In the genomic region with DNA sequence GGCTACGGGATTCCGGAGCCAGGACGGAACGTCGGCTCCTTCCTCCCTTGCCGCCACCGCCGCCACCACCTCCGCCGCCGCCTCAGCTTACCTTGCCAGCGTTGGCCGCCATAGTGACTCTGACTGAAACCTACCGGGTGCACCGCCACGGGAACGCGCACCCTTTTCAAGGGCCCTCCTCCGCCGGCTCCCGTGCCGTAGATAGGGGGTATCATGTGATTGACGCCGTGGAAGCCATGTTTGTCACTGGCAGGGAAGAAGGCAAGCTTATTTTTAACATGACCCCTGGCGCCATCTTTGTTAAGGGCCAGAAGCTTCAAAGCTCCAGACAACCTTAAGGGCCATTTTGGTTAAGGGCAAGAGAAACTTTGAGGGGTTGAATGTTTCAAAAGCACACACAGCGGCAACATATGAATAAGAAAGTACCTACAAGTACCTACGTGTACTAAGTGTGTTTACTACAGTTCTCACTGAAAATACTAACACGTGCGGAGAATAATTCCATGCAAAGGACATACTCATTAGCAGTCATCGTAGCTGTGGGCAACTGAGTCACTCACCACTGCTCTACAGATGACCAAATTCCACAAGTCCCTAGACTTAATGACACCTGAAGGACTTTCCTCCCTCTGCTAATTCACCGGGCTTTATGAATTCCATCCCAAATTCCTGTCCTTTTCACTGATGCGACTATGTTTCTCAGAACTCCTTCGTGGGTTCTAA, we compare ENCODE assay signal across 8 mouse cellular contexts. TPM values are rescaled to one million over a fixed set of nuclear protein-coding genes. Genes with fewer than 3 reads are reported as not detected.
DNase-seq lines count a peak whose midpoint lies in the region; ATAC-seq lines count a peak whose summit lies in the region.

Slmap (minus strand) TSS at position 175 of the 723 bp plus-strand sequence.

- H3K4me1 ChIP-seq in intestine, embryonic 14.5 days (replicated peaks; ENCODE audit: control insufficient read depth, insufficient read depth, low read length) = peaks cover 26% of the 10 kb centered on the region

- H3K27ac ChIP-seq in intestine, embryonic 14.5 days (ENCODE audit: low read depth) = peak within 1 kb of the TSS; percentile 65; the same call in 1 of the 2 replicates

- H3K36me3 ChIP-seq in intestine, embryonic 14.5 days (ENCODE audit: control insufficient read depth, insufficient read depth, low read length) = no peaks in the 10 kb centered on the region

- peak; percentile 98 to 99 for DNase-seq in adrenal gland, adult 18-20 months (ENCODE audit: low spot score in 2 of 2)
- peak; percentile 99 for DNase-seq in embryo, embryonic 11 days
- peak; percentile 96 for DNase-seq in gastrocnemius, postnatal 25 days
- peak; percentile 99 for DNase-seq in intestine, embryonic 14.5 days (ENCODE audit: low spot score)
- DNase-seq in left cerebral cortex, postnatal 14 days (ENCODE audit: low spot score in 2 of 2) = peak; percentile 99 to 100
- peak; percentile 99 for DNase-seq in mesoderm, embryonic 11.5 days (ENCODE audit: low read depth, low spot score)
- peak; percentile 96 to 98 for DNase-seq in right cerebral cortex, postnatal 36 days (ENCODE audit: low spot score in 2 of 2)
- DNase-seq in yolk sac, embryonic 10.5 days (ENCODE audit: low spot score) = peak; percentile 98

- no peaks in the 10 kb centered on the region for H3K9me3 ChIP-seq in intestine, embryonic 14.5 days (ENCODE audit: control insufficient read depth, low read length)

- intact Hi-C loops in left cerebral cortex, postnatal 14 days (cut with DNase I) = loop anchor here (5.0 kb wide), 3 partner anchors 42 to 102 kb away; partner anchors contain the start of gene Arf4

- H3K4me3 ChIP-seq in intestine, embryonic 14.5 days (ENCODE audit: low read depth, low read length) = peak within 1 kb of the TSS; percentile 95

- ATAC-seq in intestine, embryonic 14.5 days (replicated peaks; ENCODE audit: low FRiP score, low TSS enrichment, low read depth) = peak; percentile 89

- no peaks in the 10 kb centered on the region for H3K27me3 ChIP-seq in intestine, embryonic 14.5 days (replicated peaks; ENCODE audit: control insufficient read depth, insufficient read depth, low read length)

- H3K9ac ChIP-seq in intestine, embryonic 14.5 days (ENCODE audit: low read length) = peak within 1 kb of the TSS; percentile 85

- WGBS in intestine, embryonic 14.5 days = 12% methylated on average over 31 of the region's 33 CpGs

- H3K4me2 ChIP-seq in intestine, embryonic 14.5 days (ENCODE audit: low read length) = peak within 1 kb of the TSS; percentile 62

RNA-seq across cellular contexts. Expression of gene Slmap, which starts in this region (rescaled TPM):
- 10 to 100 TPM; 81.3 to 88.8 TPM for total RNA-seq in adrenal gland, adult 18-20 months (2021)
- total RNA-seq in gastrocnemius, postnatal 25 days (2021) = 10 to 100 TPM; 72.0 to 92.7 TPM
- 46.3 and 54.4 TPM in 2 replicates for polyA plus RNA-seq in intestine, embryonic 14.5 days (2014; fragmentation: Nextera tagmentation; extraction: Ambion mirVana)
- 100 to 1,000 TPM in 1 of 2 experiments, 10 to 100 TPM in 1; 96.4 to 106 TPM for total RNA-seq in left cerebral cortex, postnatal 14 days (2021)

Comparison
In these comparisons a context has a peak if more than half of its experiments do, and no peak if none do; other contexts are left out.
1. Peak in every context shown above with its lines: DNase-seq, ATAC-seq, H3K4me3 ChIP-seq and H3K27ac ChIP-seq.